Mouse (Mus musculus): ENCODE measurements at regions not wholly inside any gene's neighbourhood (a gene's known extent, or its start where the extent isn't known, plus 50 kb on each side); places are given as distances from the start of the nearest gene placed in this dataset.
"Not testable (repeated sequence)": the region's sequence is repeated elsewhere in the genome, so short reads cannot be mapped to it uniquely, and the experiment has no call there.

DNA sequence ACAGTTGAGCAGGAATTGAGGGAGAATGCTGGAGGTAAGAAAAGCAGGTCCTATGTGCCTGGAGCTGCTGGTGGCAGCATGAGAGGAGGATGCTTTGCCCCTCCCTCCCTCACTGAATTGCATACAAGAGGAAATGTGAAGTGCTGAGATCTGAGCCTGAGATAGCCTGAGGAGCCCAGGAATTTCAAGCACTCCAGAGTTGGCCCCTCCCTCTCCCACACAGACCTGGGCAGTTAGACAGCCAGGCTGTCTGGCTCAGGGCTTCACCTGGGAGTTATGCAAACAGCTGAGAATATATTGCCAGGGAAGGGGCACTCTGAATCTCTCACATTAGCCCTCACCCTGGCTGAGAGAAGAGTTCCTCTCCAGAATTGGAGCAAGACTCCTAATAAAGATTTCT lies 937.8 kb upstream of the Zfp386 start:
- no peak for DNase-seq (ENCODE audit: low read depth, low spot score)
- TF ChIP-seq HCFC1 (IDR thresholded peaks at IDR 0.05; ENCODE audit: borderline replicate concordance, insufficient read depth, low read length) (no peak), MAFK (IDR thresholded peaks at IDR 0.05; ENCODE audit: insufficient read depth, low read depth, low read length) (no peak), ZNF384 (IDR thresholded peaks at IDR 0.05; ENCODE audit: low read depth, low read length) (no peak), CHD2 (IDR thresholded peaks at IDR 0.05; ENCODE audit: low read depth, low read length) (no peak), ZC3H11A (IDR thresholded peaks at IDR 0.05; ENCODE audit: borderline replicate concordance, low read depth, low read length) (no peak)
- in situ Hi-C loops (cut with MboI; ENCODE audit: low sequenced_read_pairs in 2 of 2, unreplicated experiment in 2 of 2), result no loop called here

DNA sequence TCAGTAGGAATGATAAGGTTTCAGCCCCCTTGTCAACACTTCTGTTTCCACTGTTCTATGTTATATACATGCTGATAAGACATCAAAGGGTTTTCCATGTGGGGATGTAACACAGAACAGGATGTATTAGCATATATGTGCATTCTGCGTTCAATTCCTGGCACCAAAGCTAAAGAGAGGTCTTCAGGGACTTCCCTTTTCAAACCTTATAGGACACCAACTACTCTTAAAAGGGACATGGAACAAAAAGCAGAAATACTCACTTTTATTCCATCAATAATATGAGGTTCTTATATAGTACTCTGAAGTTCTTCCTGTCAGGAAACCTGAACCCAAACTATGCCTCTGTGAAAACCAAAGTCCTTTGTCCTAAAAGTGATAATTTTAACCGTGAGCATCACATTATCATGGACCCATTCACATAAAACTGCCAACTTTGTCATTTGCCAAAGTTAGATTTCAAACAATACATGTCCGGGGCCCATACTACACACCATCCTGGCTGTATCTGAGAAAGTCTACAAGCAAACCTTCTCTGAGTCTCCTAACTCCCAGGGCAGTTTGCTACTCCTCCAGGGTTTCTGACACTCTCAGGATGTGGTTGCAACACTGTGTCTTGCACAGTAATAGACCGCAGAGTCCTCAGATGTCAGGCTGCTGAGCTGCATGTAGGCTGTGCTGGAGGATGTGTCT lies 928.2 kb upstream of the Zfp386 start:
- H3K27ac ChIP-seq (ENCODE audit: insufficient read depth, low read depth, low read length, poor library complexity, severe bottlenecking); H3K9me3 ChIP-seq (ENCODE audit: control insufficient read depth, insufficient read depth, low read depth, low read length); H3K4me1 ChIP-seq (ENCODE audit: control insufficient read depth in 2 of 2, insufficient read depth in 2 of 2, low read length in 2 of 2, poor library complexity in 1 of 2); H3K4me3 ChIP-seq (ENCODE audit: insufficient read depth in 1 of 2, low read depth in 1 of 2, low read length in 2 of 2, poor library complexity in 1 of 2, severe bottlenecking in 1 of 2); H3K9ac ChIP-seq (ENCODE audit: insufficient read depth, low read depth, low read length, poor library complexity, severe bottlenecking); in situ Hi-C loops (cut with MboI; ENCODE audit: low sequenced_read_pairs in 2 of 2, unreplicated experiment in 2 of 2); H3K36me3 ChIP-seq (ENCODE audit: control insufficient read depth, insufficient read depth, low read length, poor library complexity, severe bottlenecking); DNase-seq (ENCODE audit: low read depth, low spot score): not testable (repeated sequence)

More for the DNA sequence above, 937.8 kb upstream of the Zfp386 start:
- Histone ChIP-seq H3K4me3 (ENCODE audit: insufficient read depth in 1 of 2, low read depth in 1 of 2, low read length in 2 of 2, poor library complexity in 1 of 2, severe bottlenecking in 1 of 2) (no peak overlapping the region), H3K9me3 (ENCODE audit: control insufficient read depth, insufficient read depth, low read depth, low read length) (no peaks in the 10 kb centered on the region), H3K4me1 (ENCODE audit: control insufficient read depth in 2 of 2, insufficient read depth in 2 of 2, low read length in 2 of 2, poor library complexity in 1 of 2) (no peaks in the 10 kb centered on the region), H3K36me3 (ENCODE audit: control insufficient read depth, insufficient read depth, low read length, poor library complexity, severe bottlenecking) (no peaks in the 10 kb centered on the region), H3K9ac (ENCODE audit: insufficient read depth, low read depth, low read length, poor library complexity, severe bottlenecking) (no peak overlapping the region), H3K27ac (ENCODE audit: insufficient read depth, low read depth, low read length, poor library complexity, severe bottlenecking) (no peak overlapping the region)

DNA sequence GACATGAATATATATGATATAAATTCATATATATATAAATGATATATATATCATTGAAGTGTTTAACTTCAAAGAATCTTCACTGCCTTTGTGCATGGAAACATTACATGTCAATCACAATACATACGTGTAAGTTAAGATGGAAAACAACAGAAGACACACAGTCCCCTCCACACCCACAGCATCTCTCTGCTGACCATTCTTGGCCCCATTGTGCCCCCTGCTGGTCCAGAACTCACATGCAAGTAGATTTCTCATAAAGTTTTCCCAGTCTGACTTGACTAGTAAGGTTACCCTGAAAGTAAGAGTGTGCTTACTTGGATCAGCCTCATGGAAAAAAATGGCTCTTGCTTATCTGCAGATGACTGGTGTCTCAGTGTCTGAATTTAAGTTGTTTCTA lies 926.3 kb upstream of the Zfp386 start:
- no peak overlapping the region for H3K9ac ChIP-seq (ENCODE audit: insufficient read depth, low read depth, low read length, poor library complexity, severe bottlenecking)
- no peaks in the 10 kb centered on the region for H3K4me1 ChIP-seq (ENCODE audit: control insufficient read depth in 2 of 2, insufficient read depth in 2 of 2, low read length in 2 of 2, poor library complexity in 1 of 2)
- in situ Hi-C loops (cut with MboI; ENCODE audit: low sequenced_read_pairs in 2 of 2, unreplicated experiment in 2 of 2), result no loop called here
- no peaks in the 10 kb centered on the region for H3K36me3 ChIP-seq (ENCODE audit: control insufficient read depth, insufficient read depth, low read length, poor library complexity, severe bottlenecking)
- H3K27ac ChIP-seq (ENCODE audit: insufficient read depth, low read depth, low read length, poor library complexity, severe bottlenecking), result no peak overlapping the region
- no peak for DNase-seq (ENCODE audit: low read depth, low spot score)
- H3K4me3 ChIP-seq (ENCODE audit: insufficient read depth in 1 of 2, low read depth in 1 of 2, low read length in 2 of 2, poor library complexity in 1 of 2, severe bottlenecking in 1 of 2), result no peak overlapping the region
- no peak for TF ChIP-seq HCFC1 (IDR thresholded peaks at IDR 0.05; ENCODE audit: borderline replicate concordance, insufficient read depth, low read length)
- TF ChIP-seq MAFK (IDR thresholded peaks at IDR 0.05; ENCODE audit: insufficient read depth, low read depth, low read length), result no peak
- TF ChIP-seq ZNF384 (IDR thresholded peaks at IDR 0.05; ENCODE audit: low read depth, low read length), result no peak
- TF ChIP-seq ZC3H11A (IDR thresholded peaks at IDR 0.05; ENCODE audit: borderline replicate concordance, low read depth, low read length), result no peak
- TF ChIP-seq CHD2 (IDR thresholded peaks at IDR 0.05; ENCODE audit: low read depth, low read length), result no peak
- H3K9me3 ChIP-seq (ENCODE audit: control insufficient read depth, insufficient read depth, low read depth, low read length), result no peaks in the 10 kb centered on the region

DNA sequence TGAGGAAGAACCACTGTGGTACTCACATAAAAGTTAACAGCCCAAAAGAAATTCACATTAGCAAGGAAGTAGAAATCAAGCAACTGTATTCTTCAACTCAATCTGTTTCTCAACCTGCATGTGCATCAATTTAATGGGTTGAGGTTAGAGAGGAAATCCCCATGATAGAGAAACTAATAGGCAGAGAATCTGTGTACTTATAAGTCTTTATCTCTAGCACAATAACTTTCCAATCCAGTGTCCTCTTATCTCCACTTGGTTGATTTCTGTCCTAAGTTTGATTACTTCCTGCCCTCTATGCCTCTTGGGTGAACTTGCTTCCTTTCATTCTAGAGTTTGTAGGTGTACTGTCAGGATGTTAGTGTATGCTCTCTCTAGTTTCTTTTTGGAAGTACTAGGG lies 925.6 kb upstream of the Zfp386 start:
- Histone ChIP-seq H3K9ac (ENCODE audit: insufficient read depth, low read depth, low read length, poor library complexity, severe bottlenecking) (no peak overlapping the region), H3K9me3 (ENCODE audit: control insufficient read depth, insufficient read depth, low read depth, low read length) (no peaks in the 10 kb centered on the region), H3K27ac (ENCODE audit: insufficient read depth, low read depth, low read length, poor library complexity, severe bottlenecking) (no peak overlapping the region), H3K36me3 (ENCODE audit: control insufficient read depth, insufficient read depth, low read length, poor library complexity, severe bottlenecking) (no peaks in the 10 kb centered on the region), H3K4me3 (ENCODE audit: insufficient read depth in 1 of 2, low read depth in 1 of 2, low read length in 2 of 2, poor library complexity in 1 of 2, severe bottlenecking in 1 of 2) (no peak overlapping the region), H3K4me1 (ENCODE audit: control insufficient read depth in 2 of 2, insufficient read depth in 2 of 2, low read length in 2 of 2, poor library complexity in 1 of 2) (no peaks in the 10 kb centered on the region)
- TF ChIP-seq MAFK (IDR thresholded peaks at IDR 0.05; ENCODE audit: insufficient read depth, low read depth, low read length) (no peak), ZC3H11A (IDR thresholded peaks at IDR 0.05; ENCODE audit: borderline replicate concordance, low read depth, low read length) (no peak), ZNF384 (IDR thresholded peaks at IDR 0.05; ENCODE audit: low read depth, low read length) (no peak), HCFC1 (IDR thresholded peaks at IDR 0.05; ENCODE audit: borderline replicate concordance, insufficient read depth, low read length) (no peak), CHD2 (IDR thresholded peaks at IDR 0.05; ENCODE audit: low read depth, low read length) (no peak)
- in situ Hi-C loops (cut with MboI; ENCODE audit: low sequenced_read_pairs in 2 of 2, unreplicated experiment in 2 of 2), result no loop called here
- DNase-seq (ENCODE audit: low read depth, low spot score), result no peak

DNA sequence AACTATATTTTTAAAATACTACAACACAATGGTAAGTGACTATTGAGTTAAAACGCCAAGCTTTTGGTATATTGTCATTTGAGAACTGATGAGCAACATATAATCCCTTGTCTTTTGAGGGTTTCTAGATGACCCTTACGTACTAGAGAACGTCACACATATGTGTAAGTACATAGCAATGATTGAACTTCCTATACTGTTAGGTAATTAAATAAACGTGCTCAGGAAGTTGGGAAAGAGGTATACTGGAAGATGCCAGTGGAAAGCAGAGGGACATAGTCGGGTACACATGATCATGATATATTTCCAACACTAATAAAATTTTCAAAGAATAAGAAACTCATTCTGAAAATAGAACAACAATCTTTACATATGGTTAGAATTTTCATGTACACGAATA lies 914.6 kb upstream of the Zfp386 start:
- H3K4me1 ChIP-seq (ENCODE audit: control insufficient read depth in 2 of 2, insufficient read depth in 2 of 2, low read length in 2 of 2, poor library complexity in 1 of 2); H3K36me3 ChIP-seq (ENCODE audit: control insufficient read depth, insufficient read depth, low read length, poor library complexity, severe bottlenecking): not testable (repeated sequence)
- in situ Hi-C loops (cut with MboI; ENCODE audit: low sequenced_read_pairs in 2 of 2, unreplicated experiment in 2 of 2), result loop anchor here (25.0 kb wide), 2 partner anchors 204 to 479 kb away; no protein-coding TSS in a partner anchor

DNA sequence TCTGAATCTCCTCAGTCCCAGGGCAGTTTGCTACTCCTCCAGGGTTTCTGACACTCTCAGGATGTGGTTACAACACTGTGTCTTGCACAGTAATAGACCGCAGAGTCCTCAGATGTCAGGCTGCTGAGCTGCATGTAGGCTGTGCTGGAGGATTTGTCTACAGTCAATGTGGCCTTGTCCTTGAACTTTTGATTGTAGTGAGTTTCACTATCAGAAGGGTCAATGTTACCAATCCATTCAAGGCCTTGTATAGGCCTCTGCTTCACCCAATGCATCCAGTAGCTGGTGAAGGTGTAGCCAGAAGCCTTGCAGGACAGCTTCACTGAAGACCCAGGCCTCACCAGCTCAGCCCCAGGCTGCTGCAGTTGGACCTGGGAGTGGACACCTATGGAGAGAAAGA lies 902.1 kb upstream of the Zfp386 start:
- H3K9me3 ChIP-seq (ENCODE audit: control insufficient read depth, insufficient read depth, low read depth, low read length); H3K9ac ChIP-seq (ENCODE audit: insufficient read depth, low read depth, low read length, poor library complexity, severe bottlenecking); H3K4me1 ChIP-seq (ENCODE audit: control insufficient read depth in 2 of 2, insufficient read depth in 2 of 2, low read length in 2 of 2, poor library complexity in 1 of 2); H3K36me3 ChIP-seq (ENCODE audit: control insufficient read depth, insufficient read depth, low read length, poor library complexity, severe bottlenecking); H3K4me3 ChIP-seq (ENCODE audit: insufficient read depth in 1 of 2, low read depth in 1 of 2, low read length in 2 of 2, poor library complexity in 1 of 2, severe bottlenecking in 1 of 2); H3K27ac ChIP-seq (ENCODE audit: insufficient read depth, low read depth, low read length, poor library complexity, severe bottlenecking); DNase-seq (ENCODE audit: low read depth, low spot score): not testable (repeated sequence)
- in situ Hi-C loops (cut with MboI; ENCODE audit: low sequenced_read_pairs in 2 of 2, unreplicated experiment in 2 of 2), result loop anchor here (25.0 kb wide), 2 partner anchors 192 to 467 kb away; no protein-coding TSS in a partner anchor

More for the DNA sequence above, 914.6 kb upstream of the Zfp386 start:
- H3K4me3 ChIP-seq (ENCODE audit: insufficient read depth in 1 of 2, low read depth in 1 of 2, low read length in 2 of 2, poor library complexity in 1 of 2, severe bottlenecking in 1 of 2); H3K27ac ChIP-seq (ENCODE audit: insufficient read depth, low read depth, low read length, poor library complexity, severe bottlenecking); DNase-seq (ENCODE audit: low read depth, low spot score); H3K9me3 ChIP-seq (ENCODE audit: control insufficient read depth, insufficient read depth, low read depth, low read length); H3K9ac ChIP-seq (ENCODE audit: insufficient read depth, low read depth, low read length, poor library complexity, severe bottlenecking): not testable (repeated sequence)

DNA sequence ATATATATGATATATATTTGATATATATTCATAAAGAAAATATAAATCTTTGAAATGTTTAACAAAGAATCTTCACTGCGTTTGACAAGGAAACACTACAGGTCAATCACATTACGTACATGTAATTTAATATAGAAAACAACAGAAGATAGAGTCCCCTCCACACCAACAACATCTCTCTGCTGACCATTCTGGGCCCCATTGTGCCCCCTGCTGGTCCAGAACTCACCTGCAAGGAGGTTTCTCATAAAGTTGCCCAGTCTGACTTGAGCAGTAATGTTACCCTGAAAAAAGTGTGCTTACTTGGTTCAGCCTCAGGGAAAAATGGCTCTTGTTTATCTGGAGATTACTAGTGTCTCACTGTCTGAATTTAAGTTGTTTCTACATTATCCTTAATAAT lies 901.1 kb upstream of the Zfp386 start:
- not testable (repeated sequence) for H3K9me3 ChIP-seq (ENCODE audit: control insufficient read depth, insufficient read depth, low read depth, low read length); H3K4me3 ChIP-seq (ENCODE audit: insufficient read depth in 1 of 2, low read depth in 1 of 2, low read length in 2 of 2, poor library complexity in 1 of 2, severe bottlenecking in 1 of 2); H3K27ac ChIP-seq (ENCODE audit: insufficient read depth, low read depth, low read length, poor library complexity, severe bottlenecking); H3K4me1 ChIP-seq (ENCODE audit: control insufficient read depth in 2 of 2, insufficient read depth in 2 of 2, low read length in 2 of 2, poor library complexity in 1 of 2); H3K36me3 ChIP-seq (ENCODE audit: control insufficient read depth, insufficient read depth, low read length, poor library complexity, severe bottlenecking); H3K9ac ChIP-seq (ENCODE audit: insufficient read depth, low read depth, low read length, poor library complexity, severe bottlenecking)
- in situ Hi-C loops (cut with MboI; ENCODE audit: low sequenced_read_pairs in 2 of 2, unreplicated experiment in 2 of 2), result loop anchor here (25.0 kb wide), 2 partner anchors 191 to 466 kb away; no protein-coding TSS in a partner anchor
- DNase-seq (ENCODE audit: low read depth, low spot score), result peak; percentile 8

All from ES-E14 (cell line).